Mouse (Mus musculus): ENCODE measurements around the gene Cdh13. TPM values are rescaled to one million over a fixed set of nuclear protein-coding genes. Genes with fewer than 3 reads are reported as not detected.

The Cdh13 gene
- polyA plus RNA-seq, 1 experiment from 2014 or later = 18.2 TPM

GRCm38 (mm10) chr8:118517071-118517470, 233.5 kb downstream of the Cdh13 start:
- H3K9me3 ChIP-seq (ENCODE audit: control insufficient read depth, low read length) = no peaks in the 10 kb centered on the region
- H3K4me1 ChIP-seq (replicated peaks; ENCODE audit: control insufficient read depth, insufficient read depth, low read length) = peaks cover 13% of the 10 kb centered on the region
- no peak overlapping the region for H3K27ac ChIP-seq (ENCODE audit: low read depth)
- no peak overlapping the region for H3K4me3 ChIP-seq (ENCODE audit: low read depth, low read length)
- H3K36me3 ChIP-seq (ENCODE audit: control insufficient read depth, insufficient read depth, low read length) = no peaks in the 10 kb centered on the region
- H3K4me2 ChIP-seq (ENCODE audit: low read length) = no peak overlapping the region
- DNase-seq (ENCODE audit: low spot score) = no peak
- 40% methylated on average over 4 of the region's 4 CpGs for WGBS
- no peak for ATAC-seq (replicated peaks; ENCODE audit: low FRiP score, low TSS enrichment, low read depth)
- H3K9ac ChIP-seq (ENCODE audit: low read length) = no peak overlapping the region
- no peaks in the 10 kb centered on the region for H3K27me3 ChIP-seq (replicated peaks; ENCODE audit: control insufficient read depth, insufficient read depth, low read length)

DNA sequence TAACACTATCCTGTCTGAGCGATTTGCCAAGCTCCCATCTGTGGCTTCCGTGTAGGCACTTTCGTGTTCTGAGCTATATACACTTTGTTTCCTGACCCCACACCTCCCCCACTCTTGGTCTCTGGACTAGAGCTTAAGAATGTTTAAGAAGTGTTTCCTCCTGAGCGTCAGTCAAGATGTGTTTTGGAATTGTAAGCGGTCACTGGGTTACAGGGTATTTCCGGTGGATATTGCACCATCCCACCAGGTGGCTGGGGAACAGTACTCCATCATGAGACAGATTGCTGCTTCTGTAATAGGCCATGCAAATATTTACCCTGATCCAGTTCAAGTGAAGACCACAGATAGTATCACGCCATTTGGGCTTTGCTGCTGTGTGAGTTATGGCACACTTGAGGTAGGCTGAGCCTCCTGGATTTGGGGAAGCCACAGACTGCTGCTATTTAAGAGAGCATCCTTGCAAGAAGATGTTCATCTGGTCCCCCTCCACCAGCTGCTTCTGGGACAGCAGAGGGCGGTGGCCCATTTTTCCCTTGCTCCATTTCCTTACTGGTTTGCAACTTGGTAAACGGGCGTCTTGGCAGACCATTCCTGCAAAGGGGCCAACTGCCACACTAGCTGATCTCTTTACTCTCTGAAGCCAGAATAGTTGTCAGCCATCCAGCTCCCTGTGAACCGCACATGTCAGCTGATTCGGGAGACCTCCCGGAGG, 234.7 kb downstream of the Cdh13 start:
- peak; percentile 71; the same call in 1 of the 2 replicates for ATAC-seq (replicated peaks; ENCODE audit: low FRiP score, low TSS enrichment, low read depth)
- peak overlapping the region; percentile 25; the same call in 1 of the 2 replicates for H3K27ac ChIP-seq (ENCODE audit: low read depth)
- 26% methylated on average over 13 of the region's 13 CpGs for WGBS

DNA sequence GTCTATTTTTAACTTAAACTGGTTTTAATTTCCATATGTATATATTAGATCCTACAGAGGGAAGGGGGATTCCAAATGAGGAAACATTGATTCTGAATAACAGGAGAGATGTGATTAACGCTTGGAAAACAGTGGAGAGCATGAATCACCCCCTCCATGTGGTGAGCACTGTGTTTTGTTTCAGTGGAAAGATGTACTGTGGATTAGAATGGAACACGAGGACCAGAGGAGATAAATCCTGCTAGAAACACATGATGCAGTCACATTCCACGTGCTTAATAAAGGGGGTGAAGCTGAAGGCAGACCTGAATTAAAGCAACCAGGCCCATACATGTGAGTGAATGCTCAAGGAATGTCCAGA, 235.2 kb downstream of the Cdh13 start:
- WGBS = 21% methylated on average over 3 of the region's 3 CpGs
- no peak for DNase-seq (ENCODE audit: low spot score)

More for the DNA sequence above, 234.7 kb downstream of the Cdh13 start:
- Histone ChIP-seq H3K4me1 (replicated peaks; ENCODE audit: control insufficient read depth, insufficient read depth, low read length) (peaks cover 13% of the 10 kb centered on the region), H3K9ac (ENCODE audit: low read length) (no peak overlapping the region), H3K27me3 (replicated peaks; ENCODE audit: control insufficient read depth, insufficient read depth, low read length) (no peaks in the 10 kb centered on the region), H3K4me3 (ENCODE audit: low read depth, low read length) (no peak overlapping the region), H3K4me2 (ENCODE audit: low read length) (no peak overlapping the region), H3K36me3 (ENCODE audit: control insufficient read depth, insufficient read depth, low read length) (no peaks in the 10 kb centered on the region), H3K9me3 (ENCODE audit: control insufficient read depth, low read length) (no peaks in the 10 kb centered on the region)
- DNase-seq (ENCODE audit: low spot score) = peak; percentile 61

GRCm38 (mm10) chr8:118523922-118524321, 240.4 kb downstream of the Cdh13 start:
- no peak overlapping the region for H3K4me2 ChIP-seq (ENCODE audit: low read length)
- H3K27me3 ChIP-seq (replicated peaks; ENCODE audit: control insufficient read depth, insufficient read depth, low read length) = no peaks in the 10 kb centered on the region
- no peak overlapping the region for H3K27ac ChIP-seq (ENCODE audit: low read depth)
- ATAC-seq (replicated peaks; ENCODE audit: low FRiP score, low TSS enrichment, low read depth) (no peak), DNase-seq (ENCODE audit: low spot score) (no peak)
- H3K36me3 ChIP-seq (ENCODE audit: control insufficient read depth, insufficient read depth, low read length) = no peaks in the 10 kb centered on the region
- 76% methylated on average over 1 of the region's 1 CpGs for WGBS
- H3K9me3 ChIP-seq (ENCODE audit: control insufficient read depth, low read length) = no peaks in the 10 kb centered on the region
- H3K9ac ChIP-seq (ENCODE audit: low read length) = no peak overlapping the region
- no peak overlapping the region for H3K4me3 ChIP-seq (ENCODE audit: low read depth, low read length)
- peaks cover 7% of the 10 kb centered on the region; the same call in 1 of the 2 replicates for H3K4me1 ChIP-seq (replicated peaks; ENCODE audit: control insufficient read depth, insufficient read depth, low read length)

More for the DNA sequence above, 235.2 kb downstream of the Cdh13 start:
- no peak overlapping the region for H3K4me2 ChIP-seq (ENCODE audit: low read length)
- no peaks in the 10 kb centered on the region for H3K36me3 ChIP-seq (ENCODE audit: control insufficient read depth, insufficient read depth, low read length)
- no peaks in the 10 kb centered on the region for H3K9me3 ChIP-seq (ENCODE audit: control insufficient read depth, low read length)
- H3K4me3 ChIP-seq (ENCODE audit: low read depth, low read length) = no peak overlapping the region
- H3K27ac ChIP-seq (ENCODE audit: low read depth) = 0 out of 2 replicates have a peak overlapping the region, but pooled peaks have one; percentile 22
- H3K4me1 ChIP-seq (replicated peaks; ENCODE audit: control insufficient read depth, insufficient read depth, low read length) = peaks cover 13% of the 10 kb centered on the region
- H3K27me3 ChIP-seq (replicated peaks; ENCODE audit: control insufficient read depth, insufficient read depth, low read length) = no peaks in the 10 kb centered on the region
- H3K9ac ChIP-seq (ENCODE audit: low read length) = no peak overlapping the region
- ATAC-seq (replicated peaks; ENCODE audit: low FRiP score, low TSS enrichment, low read depth) = no peak

GRCm38 (mm10) chr8:118538816-118539558, 255.5 kb downstream of the Cdh13 start:
- Histone ChIP-seq H3K36me3 (ENCODE audit: control insufficient read depth, insufficient read depth, low read length) (no peaks in the 10 kb centered on the region), H3K27me3 (replicated peaks; ENCODE audit: control insufficient read depth, insufficient read depth, low read length) (no peaks in the 10 kb centered on the region), H3K4me1 (replicated peaks; ENCODE audit: control insufficient read depth, insufficient read depth, low read length) (no peaks in the 10 kb centered on the region), H3K9ac (ENCODE audit: low read length) (no peak overlapping the region), H3K9me3 (ENCODE audit: control insufficient read depth, low read length) (no peaks in the 10 kb centered on the region), H3K27ac (ENCODE audit: low read depth) (no peak overlapping the region), H3K4me2 (ENCODE audit: low read length) (no peak overlapping the region), H3K4me3 (ENCODE audit: low read depth, low read length) (no peak overlapping the region)
- no peak for DNase-seq (ENCODE audit: low spot score)
- no peak for ATAC-seq (replicated peaks; ENCODE audit: low FRiP score, low TSS enrichment, low read depth)
- 78% methylated on average over 8 of the region's 8 CpGs for WGBS

GRCm38 (mm10) chr8:118539559-118539819, 256.0 kb downstream of the Cdh13 start:
- WGBS = 32% methylated on average over 5 of the region's 5 CpGs
- DNase-seq (ENCODE audit: low spot score) = no peak

GRCm38 (mm10) chr8:118539941-118540340, 256.4 kb downstream of the Cdh13 start:
- WGBS = 82% methylated on average over 4 of the region's 4 CpGs
- Histone ChIP-seq H3K27ac (ENCODE audit: low read depth) (no peak overlapping the region), H3K27me3 (replicated peaks; ENCODE audit: control insufficient read depth, insufficient read depth, low read length) (no peaks in the 10 kb centered on the region), H3K9me3 (ENCODE audit: control insufficient read depth, low read length) (no peaks in the 10 kb centered on the region), H3K4me3 (ENCODE audit: low read depth, low read length) (no peak overlapping the region), H3K4me1 (replicated peaks; ENCODE audit: control insufficient read depth, insufficient read depth, low read length) (no peaks in the 10 kb centered on the region), H3K4me2 (ENCODE audit: low read length) (no peak overlapping the region), H3K36me3 (ENCODE audit: control insufficient read depth, insufficient read depth, low read length) (no peaks in the 10 kb centered on the region), H3K9ac (ENCODE audit: low read length) (no peak overlapping the region)
- ATAC-seq (replicated peaks; ENCODE audit: low FRiP score, low TSS enrichment, low read depth) (no peak), DNase-seq (ENCODE audit: low spot score) (no peak)

More at GRCm38 (mm10) chr8:118539559-118539819, 256.0 kb downstream of the Cdh13 start:
- ATAC-seq (replicated peaks; ENCODE audit: low FRiP score, low TSS enrichment, low read depth) = no peak
- Histone ChIP-seq H3K9ac (ENCODE audit: low read length) (no peak overlapping the region), H3K4me2 (ENCODE audit: low read length) (no peak overlapping the region), H3K4me1 (replicated peaks; ENCODE audit: control insufficient read depth, insufficient read depth, low read length) (no peaks in the 10 kb centered on the region), H3K27ac (ENCODE audit: low read depth) (no peak overlapping the region), H3K4me3 (ENCODE audit: low read depth, low read length) (no peak overlapping the region), H3K36me3 (ENCODE audit: control insufficient read depth, insufficient read depth, low read length) (no peaks in the 10 kb centered on the region), H3K27me3 (replicated peaks; ENCODE audit: control insufficient read depth, insufficient read depth, low read length) (no peaks in the 10 kb centered on the region), H3K9me3 (ENCODE audit: control insufficient read depth, low read length) (no peaks in the 10 kb centered on the region)

GRCm38 (mm10) chr8:118552397-118552796, 268.9 kb downstream of the Cdh13 start:
- Histone ChIP-seq H3K27ac (ENCODE audit: low read depth) (no peak overlapping the region), H3K4me2 (ENCODE audit: low read length) (no peak overlapping the region), H3K36me3 (ENCODE audit: control insufficient read depth, insufficient read depth, low read length) (no peaks in the 10 kb centered on the region), H3K4me3 (ENCODE audit: low read depth, low read length) (no peak overlapping the region), H3K27me3 (replicated peaks; ENCODE audit: control insufficient read depth, insufficient read depth, low read length) (no peaks in the 10 kb centered on the region), H3K9me3 (ENCODE audit: control insufficient read depth, low read length) (no peaks in the 10 kb centered on the region), H3K4me1 (replicated peaks; ENCODE audit: control insufficient read depth, insufficient read depth, low read length) (no peaks in the 10 kb centered on the region), H3K9ac (ENCODE audit: low read length) (no peak overlapping the region)
- WGBS = 88% methylated on average over 14 of the region's 14 CpGs
- ATAC-seq (replicated peaks; ENCODE audit: low FRiP score, low TSS enrichment, low read depth) (no peak), DNase-seq (ENCODE audit: low spot score) (no peak)

GRCm38 (mm10) chr8:118552842-118553241, 269.3 kb downstream of the Cdh13 start:
- H3K4me3 ChIP-seq (ENCODE audit: low read depth, low read length) = no peak overlapping the region
- H3K36me3 ChIP-seq (ENCODE audit: control insufficient read depth, insufficient read depth, low read length) = no peaks in the 10 kb centered on the region
- no peak overlapping the region for H3K9ac ChIP-seq (ENCODE audit: low read length)
- DNase-seq (ENCODE audit: low spot score) = no peak
- H3K4me2 ChIP-seq (ENCODE audit: low read length) = no peak overlapping the region
- ATAC-seq (replicated peaks; ENCODE audit: low FRiP score, low TSS enrichment, low read depth) = no peak
- no peaks in the 10 kb centered on the region for H3K4me1 ChIP-seq (replicated peaks; ENCODE audit: control insufficient read depth, insufficient read depth, low read length)
- WGBS = 77% methylated on average over 4 of the region's 4 CpGs
- H3K9me3 ChIP-seq (ENCODE audit: control insufficient read depth, low read length) = no peaks in the 10 kb centered on the region
- H3K27ac ChIP-seq (ENCODE audit: low read depth) = no peak overlapping the region
- H3K27me3 ChIP-seq (replicated peaks; ENCODE audit: control insufficient read depth, insufficient read depth, low read length) = no peaks in the 10 kb centered on the region

Measured in intestine, embryonic 14.5 days (tissue).